Mouse (Mus musculus) urinary bladder, postnatal 36 days (tissue): Measurements from ENCODE around the gene Lrrc58.

ENCODE experiments used
- DNase-seq, 2 experiments: peaks; one replicate each; pipeline ENCODE4 v3.0.0; 2022; ENCODE audit warnings: low spot score in 2 of 2, mixed read lengths in 1 of 2

The Lrrc58 gene

DNA sequence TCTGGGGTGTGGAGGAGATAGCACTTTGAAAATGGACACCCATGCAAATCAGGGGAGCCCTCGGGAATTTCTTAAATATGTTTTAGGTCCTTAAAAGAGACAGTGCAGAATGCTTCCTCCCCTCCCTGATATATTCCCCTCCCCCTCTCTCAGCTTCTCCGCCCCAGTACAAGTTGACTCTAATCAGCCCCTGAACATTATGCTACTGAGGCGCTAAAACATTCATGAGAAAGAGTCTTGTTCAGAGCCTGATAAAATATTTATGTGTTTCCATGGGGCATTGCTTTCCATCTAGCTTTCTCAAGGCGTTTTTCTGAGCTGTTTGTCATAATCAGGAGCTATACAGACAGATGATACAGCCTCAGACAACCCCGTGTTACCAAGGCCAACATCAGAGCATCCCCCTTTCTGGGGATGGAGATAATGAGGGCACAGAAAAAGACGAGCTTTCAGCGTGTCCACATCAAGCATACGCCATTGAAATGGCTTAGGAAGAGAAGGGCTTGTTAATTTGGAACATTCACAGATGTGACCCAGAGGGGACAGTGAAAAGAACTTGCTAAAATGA lies 52.7 kb downstream of the Lrrc58 start:
- DNase-seq, result no peak

DNA sequence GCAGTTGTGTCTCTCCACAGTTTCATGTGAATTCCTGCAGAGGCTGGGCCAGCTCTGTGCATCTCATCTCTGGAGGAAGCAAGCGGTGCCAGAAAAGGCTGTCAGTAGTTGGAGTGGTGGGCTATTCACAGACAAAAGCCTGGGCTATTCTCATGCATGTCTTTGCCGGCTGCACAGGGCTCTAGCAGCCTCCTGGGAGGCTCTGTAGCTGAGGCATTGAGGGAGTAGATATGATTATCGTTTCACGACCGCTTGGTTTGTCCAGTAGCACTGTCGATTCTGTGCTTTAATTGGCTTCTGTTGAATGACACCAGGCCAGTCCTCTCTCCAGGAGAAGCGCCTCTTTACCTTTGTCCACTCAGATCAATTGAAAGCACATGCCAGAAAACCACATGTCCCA lies 57.9 kb downstream of the Lrrc58 start:
- DNase-seq, result no peak

- no peak for DNase-seq
Observed at GRCm38 (mm10) chr16:37927117-37927516, 58.9 kb downstream of the Lrrc58 start.

DNA sequence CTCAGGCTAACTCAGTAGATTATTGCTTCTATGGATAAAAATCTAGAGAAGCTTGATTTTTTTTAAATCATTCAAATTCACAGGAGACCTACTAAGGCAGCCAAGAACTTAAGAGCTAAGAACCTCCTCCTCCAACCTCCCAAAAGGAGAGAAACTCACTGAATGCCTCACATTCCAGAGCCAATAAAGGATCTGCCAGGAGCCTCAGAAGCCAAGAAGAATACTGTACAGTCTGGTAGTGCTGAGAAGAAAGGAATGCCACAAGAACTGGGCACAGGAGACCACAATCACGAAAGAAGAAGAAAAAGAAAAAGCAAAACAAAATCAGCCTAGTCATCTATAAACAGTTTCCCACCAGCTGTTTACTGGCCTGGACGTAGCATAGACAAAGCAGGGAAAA lies 60.8 kb downstream of the Lrrc58 start:
- DNase-seq, result no peak

DNA sequence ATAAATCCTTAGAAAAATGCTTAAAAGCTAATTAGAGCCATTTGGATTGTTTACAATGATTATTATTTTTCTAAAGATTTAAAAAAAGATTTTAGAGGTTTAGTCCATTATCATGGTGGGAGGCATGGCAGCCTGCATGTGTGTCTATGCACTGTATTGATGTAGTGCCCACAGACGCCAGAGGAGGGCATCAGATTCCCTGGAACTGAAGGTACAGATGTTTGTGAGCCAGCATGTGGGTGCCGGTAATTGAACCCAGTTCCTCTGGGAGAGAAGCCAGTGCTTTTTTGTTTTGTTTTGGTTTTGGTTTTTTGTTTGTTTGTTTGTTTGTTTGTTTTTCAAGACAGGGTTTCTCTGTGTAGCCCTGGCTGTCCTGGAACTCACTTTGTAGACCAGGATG lies 61.4 kb downstream of the Lrrc58 start:
- no peak for DNase-seq

DNA sequence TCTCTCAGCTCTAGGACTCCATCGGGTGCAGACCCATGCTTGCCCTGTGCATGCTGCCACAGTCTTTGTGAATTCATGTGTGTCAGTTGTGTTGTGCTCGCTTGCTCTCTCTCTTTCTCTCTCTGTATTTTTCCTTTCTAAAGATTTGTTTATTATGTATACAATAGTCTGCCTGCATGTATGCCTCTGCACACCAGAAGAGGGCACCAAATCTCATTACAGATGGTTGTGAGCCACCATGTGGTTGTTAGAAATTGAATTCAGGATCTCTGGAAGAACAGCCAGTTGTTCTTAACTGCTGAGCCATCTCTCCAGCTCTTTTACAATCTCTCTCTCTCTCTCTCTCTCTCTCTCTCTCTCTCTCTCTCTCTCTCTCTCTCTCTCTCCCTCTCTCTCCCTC lies 66.7 kb downstream of the Lrrc58 start:
- no peak for DNase-seq

GRCm38 (mm10) chr16:37937276-37937675 lies 69.1 kb downstream of the Lrrc58 start:
- no peak for DNase-seq
